Mouse (Mus musculus): Measurements from ENCODE around the gene Adcy6.
"Not testable (repeated sequence)": the region's sequence is repeated elsewhere in the genome, so short reads cannot be mapped to it uniquely, and the experiment has no call there.

Adcy6 gene

GRCm38 (mm10) chr15:98596609-98597008, 13.3 kb downstream of the Adcy6 start:
- no peak for DNase-seq

- DNase-seq: no peak
Observed at GRCm38 (mm10) chr15:98595049-98595448, 14.8 kb downstream of the Adcy6 start.

- DNase-seq: no peak
Observed at GRCm38 (mm10) chr15:98594193-98594592, 15.7 kb downstream of the Adcy6 start.

GRCm38 (mm10) chr15:98591396-98591795, 18.5 kb downstream of the Adcy6 start:
- DNase-seq: no peak

- no peak for DNase-seq
Observed at GRCm38 (mm10) chr15:98589640-98590336, 20.1 kb downstream of the Adcy6 start.

- no peak for DNase-seq
Observed at GRCm38 (mm10) chr15:98587751-98588150, 22.1 kb downstream of the Adcy6 start.

- DNase-seq: not testable (repeated sequence)
Observed at GRCm38 (mm10) chr15:98586141-98586540, 23.7 kb downstream of the Adcy6 start.

GRCm38 (mm10) chr15:98585421-98585820, 24.5 kb downstream of the Adcy6 start:
- DNase-seq: no peak

- DNase-seq: no peak
Observed at GRCm38 (mm10) chr15:98582996-98583395, 26.9 kb downstream of the Adcy6 start.

GRCm38 (mm10) chr15:98582410-98582809, 27.5 kb downstream of the Adcy6 start:
- DNase-seq: no peak

- DNase-seq: peak; percentile 89
Observed at GRCm38 (mm10) chr15:98579795-98580464, 29.9 kb downstream of the Adcy6 start.

GRCm38 (mm10) chr15:98579310-98579709, 30.6 kb downstream of the Adcy6 start:
- DNase-seq: no peak

- no peak for DNase-seq
Observed at GRCm38 (mm10) chr15:98573293-98573692, 36.6 kb downstream of the Adcy6 start.

GRCm38 (mm10) chr15:98570873-98571538, 38.9 kb downstream of the Adcy6 start, which contains the start of the genes Ccnt1 and 4930415O20Rik:
Ccnt1 (minus strand) TSS chr15:98570923.
4930415O20Rik (plus strand) TSS chr15:98571004.
- DNase-seq: no peak

GRCm38 (mm10) chr15:98569795-98570365, 40.0 kb downstream of the Adcy6 start:
- no peak for DNase-seq

- DNase-seq: no peak
Observed at GRCm38 (mm10) chr15:98569216-98569615, 40.7 kb downstream of the Adcy6 start.

GRCm38 (mm10) chr15:98568256-98569033, 41.4 kb downstream of the Adcy6 start:
- DNase-seq: peak; percentile 22

GRCm38 (mm10) chr15:98567278-98568134, 42.4 kb downstream of the Adcy6 start:
- peak; percentile 100 for DNase-seq

GRCm38 (mm10) chr15:98566973-98567277, 43.0 kb downstream of the Adcy6 start:
- no peak for DNase-seq

- no peak for DNase-seq
Observed at GRCm38 (mm10) chr15:98557186-98557585, 52.7 kb downstream of the Adcy6 start.

GRCm38 (mm10) chr15:98555881-98556280, 54.0 kb downstream of the Adcy6 start:
- DNase-seq: peak; percentile 15

- DNase-seq: no peak
Observed at GRCm38 (mm10) chr15:98552758-98553157, 57.1 kb downstream of the Adcy6 start.

Measured in lung, postnatal 10 days (tissue).